Mouse (Mus musculus) midbrain, embryonic 16.5 days (tissue): ENCODE measurements at regions not wholly inside any gene's neighbourhood (a gene's known extent, or its start where the extent isn't known, plus 50 kb on each side); places are given as distances from the start of the nearest gene placed in this dataset.

Experiments used
- ATAC-seq: fragments of 200-750 bp; cut with Nextera tagmentation; 2 replicates; pipeline ENCODE4 v1.8.0; 2017; ENCODE audit warnings: moderate TSS enrichment
- H3K27ac ChIP-seq: fragments of 300-500 bp; sonication (generic); 2 replicates; pipeline ENCODE4 v1.5.1; 2014; ENCODE audit warnings: mild to moderate bottlenecking, low read length, mixed read lengths
- H3K27me3 ChIP-seq: fragments of 300-500 bp; sonication (generic); 2 replicates; pipeline ENCODE4 v1.6.1; 2014; ENCODE audit warnings: low read depth, low read length, mixed read lengths; ENCODE audit not compliant: control insufficient read depth, insufficient read depth
- H3K36me3 ChIP-seq: fragments of 300-500 bp; sonication (generic); 2 replicates; pipeline ENCODE4 v1.6.1; 2014; ENCODE audit warnings: mild to moderate bottlenecking, low read length, moderate library complexity, mixed read lengths; ENCODE audit not compliant: control insufficient read depth, insufficient read depth
- H3K4me1 ChIP-seq: fragments of 300-500 bp; sonication (generic); 2 replicates; pipeline ENCODE4 v1.6.1; 2014; ENCODE audit warnings: mild to moderate bottlenecking, low read length, mixed read lengths; ENCODE audit not compliant: control insufficient read depth, insufficient read depth
- H3K4me2 ChIP-seq: fragments of 300-500 bp; sonication (generic); 2 replicates; pipeline ENCODE4 v1.6.1; 2014; ENCODE audit warnings: mild to moderate bottlenecking, low read length, mixed read lengths
- H3K4me3 ChIP-seq: fragments of 300-500 bp; sonication (generic); 2 replicates; pipeline ENCODE4 v1.5.1; 2014; ENCODE audit warnings: low read depth, mild to moderate bottlenecking, low read length, moderate library complexity, mixed read lengths
- H3K9ac ChIP-seq: fragments of 300-500 bp; sonication (generic); 2 replicates; pipeline ENCODE4 v1.6.1; 2014; ENCODE audit warnings: low read depth, low read length, mixed read lengths
- H3K9me3 ChIP-seq: fragments of 300-500 bp; sonication (generic); replicated peaks from 2 replicates; pipeline ENCODE4 v1.6.1; 2014; ENCODE audit warnings: mild to moderate bottlenecking, low read length, mixed read lengths; ENCODE audit not compliant: control insufficient read depth, poor library complexity, severe bottlenecking
- whole genome bisulfite sequencing: fragments of 180-500 bp; shearing (Covaris S2); extraction: QIAGEN DNeasy Blood & Tissue Kit; methylation state at CpG from one replicate; pipeline ENCODE4 v1.1.7; 2014; 5-methylcytosine and 5-hydroxymethylcytosine counted together

DNA sequence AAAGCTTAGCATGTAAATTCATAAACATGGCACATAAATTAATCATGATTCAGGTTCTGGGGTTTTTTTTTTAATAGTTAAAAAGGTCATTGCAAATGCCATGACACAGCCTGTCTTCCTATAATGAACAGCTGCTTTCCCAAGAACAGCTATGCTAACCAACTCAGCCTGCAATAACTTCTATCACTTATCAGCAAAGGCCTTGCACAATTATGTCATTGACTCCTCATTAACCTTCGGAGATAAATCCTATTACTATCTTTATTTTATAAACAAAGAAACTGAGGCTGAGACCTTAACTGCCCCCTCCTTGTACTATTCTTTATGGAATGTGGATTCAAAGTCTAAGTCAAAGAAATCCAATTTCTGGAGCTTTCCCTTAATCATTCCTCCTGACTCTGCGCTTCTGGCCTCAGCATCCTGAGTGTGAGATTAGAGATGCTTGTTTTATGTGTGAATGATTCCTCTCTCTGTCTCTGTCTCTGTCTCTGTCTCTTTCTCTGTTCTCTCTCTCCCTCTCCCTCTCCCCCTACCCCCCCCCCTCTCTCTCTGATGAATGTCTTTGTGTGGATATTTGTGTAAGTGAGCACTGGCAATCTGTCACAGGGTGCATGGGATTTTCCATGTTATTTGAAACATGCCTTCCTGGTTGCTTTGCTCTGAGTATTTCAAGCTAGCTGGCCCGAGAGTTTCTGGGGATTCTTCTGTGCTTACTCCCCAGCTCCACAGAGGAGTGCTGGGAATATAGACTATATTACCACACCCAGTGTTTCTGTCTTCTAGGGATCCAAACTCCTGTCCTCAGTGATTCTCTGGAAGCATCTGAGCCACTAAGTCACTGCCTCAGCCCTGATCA, 243.1 kb upstream of the Il12b start:
- Histone ChIP-seq H3K27ac (no peak overlapping the region), H3K4me1 (peaks cover 2% of the 10 kb centered on the region; the same call in 1 of the 2 replicates), H3K36me3 (no peaks in the 10 kb centered on the region), H3K4me2 (no peak overlapping the region), H3K9ac (no peak overlapping the region), H3K9me3 (no peaks in the 10 kb centered on the region), H3K27me3 (no peaks in the 10 kb centered on the region), H3K4me3 (no peak overlapping the region)
- WGBS = 75% methylated on average over 3 of the region's 3 CpGs
- no peak for ATAC-seq

DNA sequence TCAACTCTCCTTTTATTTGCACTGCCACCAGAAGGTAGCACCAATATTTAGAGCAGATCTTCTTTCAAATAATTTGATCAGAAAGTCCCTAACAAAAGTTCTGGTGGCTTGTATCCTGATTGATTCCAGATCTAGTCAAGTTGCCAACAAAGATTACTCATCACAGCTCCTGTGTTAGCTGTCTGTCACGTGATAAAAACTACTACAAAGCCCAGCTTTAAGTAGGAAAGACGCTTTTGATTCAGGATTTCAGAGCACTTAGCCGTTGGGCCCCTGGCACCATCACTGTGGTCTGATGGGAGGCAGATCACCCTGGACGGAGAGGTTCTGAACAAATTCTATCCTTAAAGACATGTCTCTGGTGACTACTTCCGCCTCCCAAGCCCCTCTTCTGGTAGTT, 241.6 kb upstream of the Il12b start:
- no peak for ATAC-seq
- no peak overlapping the region for H3K9ac ChIP-seq

DNA sequence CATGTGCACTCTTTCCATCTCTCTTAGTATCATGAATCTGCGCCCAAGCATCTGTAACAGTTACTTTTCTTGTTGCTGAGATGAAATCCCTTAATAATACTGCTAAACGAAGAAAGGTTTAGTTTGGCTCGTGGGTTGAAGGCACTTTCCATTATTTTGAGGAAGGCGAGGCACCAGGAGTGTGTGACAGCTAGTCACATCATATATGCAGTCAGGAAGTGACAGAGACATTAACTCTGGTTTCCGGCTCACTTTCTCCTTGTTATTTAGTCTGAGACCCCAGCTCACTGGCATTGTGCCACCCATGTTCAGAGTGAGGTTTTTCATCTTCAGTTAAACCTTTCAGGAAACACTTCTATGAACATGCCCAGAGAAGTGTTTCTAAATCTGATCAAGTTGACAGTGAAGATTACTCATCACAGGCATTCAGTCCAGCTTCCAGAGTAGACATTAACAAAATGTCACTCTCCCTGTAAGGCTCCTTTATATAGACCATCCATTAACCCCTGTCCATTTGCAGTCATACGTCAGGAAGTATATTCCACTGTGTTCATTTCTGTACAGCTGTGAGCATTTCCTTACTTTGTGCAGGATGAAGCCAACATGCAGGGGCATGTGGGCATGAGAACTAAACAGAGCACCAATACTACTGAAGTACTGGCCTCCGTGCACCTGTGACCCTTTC, 238.0 kb upstream of the Il12b start:
- H3K9me3 ChIP-seq = no peaks in the 10 kb centered on the region
- no peaks in the 10 kb centered on the region for H3K27me3 ChIP-seq
- no peak for ATAC-seq
- no peaks in the 10 kb centered on the region for H3K4me1 ChIP-seq
- no peak overlapping the region for H3K27ac ChIP-seq
- H3K4me2 ChIP-seq = no peak overlapping the region
- no peaks in the 10 kb centered on the region for H3K36me3 ChIP-seq
- H3K9ac ChIP-seq = no peak overlapping the region
- H3K4me3 ChIP-seq = no peak overlapping the region
- WGBS = 85% methylated on average over 7 of the region's 7 CpGs

More for the DNA sequence above, 241.6 kb upstream of the Il12b start:
- H3K27ac ChIP-seq = no peak overlapping the region
- no peaks in the 10 kb centered on the region for H3K9me3 ChIP-seq
- H3K36me3 ChIP-seq = no peaks in the 10 kb centered on the region
- H3K4me2 ChIP-seq = no peak overlapping the region
- no peaks in the 10 kb centered on the region for H3K27me3 ChIP-seq
- 84% methylated on average over 5 of the region's 5 CpGs for WGBS
- peaks cover 2% of the 10 kb centered on the region; the same call in 1 of the 2 replicates for H3K4me1 ChIP-seq
- no peak overlapping the region for H3K4me3 ChIP-seq

DNA sequence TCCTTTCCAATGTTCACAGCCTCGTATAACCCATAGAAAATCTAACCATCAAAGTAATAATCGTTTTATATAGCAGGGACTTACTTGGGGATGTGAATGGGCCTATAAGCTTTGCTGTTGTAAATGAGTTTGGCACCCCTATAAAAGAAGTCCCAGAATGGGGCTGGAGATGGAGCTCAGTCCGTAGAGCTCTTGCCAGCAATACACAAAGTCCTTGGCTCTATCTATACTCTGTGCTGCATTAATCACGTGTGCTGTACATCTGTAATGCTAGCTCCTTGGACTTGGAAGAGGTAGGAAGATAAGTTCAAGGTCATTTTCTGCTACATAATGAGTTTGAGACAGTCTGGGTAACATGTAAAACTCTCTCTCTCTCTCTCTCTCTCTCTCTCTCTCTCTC, 236.8 kb upstream of the Il12b start:
- no peak for ATAC-seq
- WGBS = 77% methylated on average over 4 of the region's 4 CpGs
- H3K4me3 ChIP-seq = no peak overlapping the region

DNA sequence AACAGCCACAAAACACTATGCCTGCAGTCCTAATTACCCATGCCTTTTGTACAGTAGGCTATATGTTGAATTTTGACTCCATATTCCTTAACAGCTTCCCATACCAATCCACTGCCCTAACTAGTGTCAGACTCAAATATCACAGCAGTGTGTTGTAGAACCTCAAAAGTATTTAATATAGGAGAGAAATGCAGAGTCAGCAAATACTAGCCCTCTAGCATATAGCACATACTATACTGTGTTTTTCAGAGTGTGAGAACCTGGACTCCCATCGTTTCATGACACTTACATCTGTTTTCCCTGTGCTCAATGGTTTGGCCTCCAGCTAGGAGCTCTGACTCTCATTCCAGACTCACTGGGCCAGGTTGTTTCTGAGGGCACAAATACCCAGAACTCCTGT, 236.1 kb upstream of the Il12b start:
- ATAC-seq = no peak
- no peaks in the 10 kb centered on the region for H3K36me3 ChIP-seq
- no peak overlapping the region for H3K9ac ChIP-seq
- H3K4me1 ChIP-seq = no peaks in the 10 kb centered on the region
- WGBS = 90% methylated on average over 1 of the region's 1 CpGs
- no peak overlapping the region for H3K4me3 ChIP-seq
- no peak overlapping the region for H3K4me2 ChIP-seq
- H3K9me3 ChIP-seq = no peaks in the 10 kb centered on the region
- H3K27ac ChIP-seq = no peak overlapping the region
- H3K27me3 ChIP-seq = no peaks in the 10 kb centered on the region

More for the DNA sequence above, 236.8 kb upstream of the Il12b start:
- no peaks in the 10 kb centered on the region for H3K4me1 ChIP-seq
- no peaks in the 10 kb centered on the region for H3K9me3 ChIP-seq
- H3K27ac ChIP-seq = no peak overlapping the region
- no peak overlapping the region for H3K9ac ChIP-seq
- no peak overlapping the region for H3K4me2 ChIP-seq
- no peaks in the 10 kb centered on the region for H3K27me3 ChIP-seq
- no peaks in the 10 kb centered on the region for H3K36me3 ChIP-seq

DNA sequence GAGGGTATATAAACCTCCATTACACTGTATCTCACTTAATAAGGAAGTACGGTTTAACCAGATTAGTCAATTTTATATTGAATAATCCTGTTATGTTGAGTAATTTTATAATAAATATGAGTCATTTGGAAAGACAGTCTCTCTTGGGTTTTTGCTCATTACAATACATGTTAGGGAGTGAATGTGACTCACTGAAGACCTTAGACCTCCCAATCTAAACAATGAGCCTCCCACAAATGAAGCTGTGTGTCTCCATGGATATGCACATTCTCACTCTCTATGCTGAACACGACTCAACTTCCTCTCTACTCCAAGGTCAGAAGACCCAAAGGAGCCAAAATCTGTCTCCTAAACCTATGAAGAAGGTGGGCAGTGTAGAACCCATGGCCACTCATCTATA, 235.7 kb upstream of the Il12b start:
- no peak overlapping the region for H3K27ac ChIP-seq
- no peak for ATAC-seq
- H3K9me3 ChIP-seq = no peaks in the 10 kb centered on the region
- H3K27me3 ChIP-seq = no peaks in the 10 kb centered on the region
- 74% methylated on average over 2 of the region's 2 CpGs for WGBS
- H3K4me1 ChIP-seq = no peaks in the 10 kb centered on the region
- no peak overlapping the region for H3K4me3 ChIP-seq
- H3K36me3 ChIP-seq = no peaks in the 10 kb centered on the region
- no peak overlapping the region for H3K4me2 ChIP-seq
- no peak overlapping the region for H3K9ac ChIP-seq

DNA sequence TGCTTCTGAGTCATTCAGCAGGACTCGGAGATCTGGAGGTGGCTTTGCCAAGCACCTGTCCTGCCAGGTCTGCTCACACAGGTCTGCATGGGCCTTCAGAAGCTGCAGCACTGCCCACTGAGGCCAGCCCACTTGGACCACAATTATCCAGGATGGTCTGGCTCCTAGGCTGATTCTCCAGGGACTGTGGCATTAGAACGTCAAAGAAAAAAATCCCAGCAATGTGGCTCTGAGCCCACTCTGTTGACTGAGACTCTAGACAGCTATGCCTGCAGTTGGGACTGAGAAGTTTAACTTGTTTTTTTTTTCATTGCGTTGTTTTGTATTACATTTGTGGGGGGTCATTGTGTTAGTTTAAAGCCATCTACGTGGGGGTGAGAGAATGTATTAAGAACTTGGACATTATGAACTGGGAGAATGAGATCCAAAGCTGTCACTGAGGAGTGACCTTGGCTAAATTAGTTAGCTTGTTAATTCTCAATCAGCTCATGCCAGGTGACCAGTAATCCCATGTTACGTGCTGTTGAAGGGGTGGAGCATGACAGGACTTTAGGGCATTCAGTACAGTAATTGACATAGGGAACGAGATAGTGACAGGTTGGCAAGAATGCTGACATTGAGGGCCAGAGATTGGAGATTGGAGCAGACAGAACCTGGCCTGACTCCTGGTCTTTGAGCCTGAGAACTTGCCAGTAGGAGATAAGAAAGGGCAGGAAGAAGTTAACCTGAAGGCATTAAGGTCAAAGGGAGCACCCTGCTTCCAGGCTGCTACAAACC, 232.0 kb upstream of the Il12b start:
- no peaks in the 10 kb centered on the region for H3K4me1 ChIP-seq
- H3K4me3 ChIP-seq = no peak overlapping the region
- H3K27me3 ChIP-seq = no peaks in the 10 kb centered on the region
- whole genome bisulfite sequencing = 79% methylated on average over 6 of the region's 6 CpGs
- H3K36me3 ChIP-seq = no peaks in the 10 kb centered on the region
- H3K4me2 ChIP-seq = no peak overlapping the region
- H3K9me3 ChIP-seq = no peaks in the 10 kb centered on the region
- ATAC-seq = no peak
- no peak overlapping the region for H3K27ac ChIP-seq
- no peak overlapping the region for H3K9ac ChIP-seq

DNA sequence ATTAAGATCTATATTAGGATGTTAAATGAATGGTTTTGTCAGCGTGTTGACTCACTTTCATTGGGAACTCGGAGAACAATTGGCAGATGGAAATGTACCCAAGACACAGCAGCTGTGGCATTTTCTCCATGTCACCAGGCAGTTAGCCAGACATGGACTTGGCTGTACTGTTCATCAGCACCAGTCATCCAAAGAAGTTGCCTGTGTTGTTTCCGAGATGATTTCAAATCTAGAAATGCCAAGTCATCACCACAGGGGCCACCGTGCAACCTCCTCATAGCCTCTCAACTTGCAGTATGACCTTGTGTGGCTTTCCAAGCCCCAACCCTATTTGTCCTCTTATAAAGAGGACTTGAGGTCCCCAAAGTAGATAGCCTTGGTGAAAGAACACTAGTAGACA, 227.4 kb upstream of the Il12b start:
- Histone ChIP-seq H3K4me2 (no peak overlapping the region), H3K9ac (no peak overlapping the region), H3K27me3 (no peaks in the 10 kb centered on the region), H3K27ac (no peak overlapping the region), H3K9me3 (no peaks in the 10 kb centered on the region), H3K4me1 (no peaks in the 10 kb centered on the region), H3K36me3 (no peaks in the 10 kb centered on the region), H3K4me3 (no peak overlapping the region)
- ATAC-seq = no peak
- WGBS = 94% methylated on average over 4 of the region's 4 CpGs

DNA sequence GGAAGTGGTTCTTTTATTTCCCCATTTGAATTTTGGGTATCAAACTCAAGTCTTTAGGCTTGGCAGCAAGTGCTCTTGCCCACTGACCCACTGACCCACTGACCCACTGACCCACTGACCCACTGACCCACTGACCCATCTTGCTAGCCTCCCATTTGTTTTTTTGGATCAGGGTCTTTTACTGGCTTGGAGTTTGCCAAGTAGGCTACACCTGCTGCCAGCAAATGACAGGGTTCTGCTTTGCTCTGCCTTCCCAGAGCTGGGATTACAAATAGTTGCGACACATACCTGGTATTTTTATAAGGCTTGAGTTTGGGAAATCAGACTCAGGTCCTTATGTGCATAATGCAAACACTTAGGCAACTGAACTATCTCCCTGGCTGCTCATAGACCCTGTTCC, 226.7 kb upstream of the Il12b start:
- ATAC-seq = no peak
- no peak overlapping the region for H3K9ac ChIP-seq
- WGBS = 96% methylated on average over 1 of the region's 1 CpGs

More for the DNA sequence above, 226.7 kb upstream of the Il12b start:
- H3K27me3 ChIP-seq = no peaks in the 10 kb centered on the region
- no peak overlapping the region for H3K27ac ChIP-seq
- H3K9me3 ChIP-seq = no peaks in the 10 kb centered on the region
- no peaks in the 10 kb centered on the region for H3K4me1 ChIP-seq
- no peak overlapping the region for H3K4me3 ChIP-seq
- no peaks in the 10 kb centered on the region for H3K36me3 ChIP-seq
- H3K4me2 ChIP-seq = no peak overlapping the region
